Mouse (Mus musculus): ENCODE results near the gene Synrg. TPM values are rescaled to one million over a fixed set of nuclear protein-coding genes. Genes with fewer than 3 reads are reported as not detected.

The Synrg gene
- polyA plus RNA-seq, 1 experiment from 2014 or later, result 24.4 TPM

- no peak overlapping the region for H3K4me2 ChIP-seq
- H3K9ac ChIP-seq, result no peak overlapping the region
- no peak overlapping the region for H3K27ac ChIP-seq (replicated peaks)
- H3K9me3 ChIP-seq, result no peaks in the 10 kb centered on the region
- ATAC-seq (ENCODE audit: low FRiP score, low read depth), result no peak
- no peak overlapping the region for H3K4me3 ChIP-seq
- peaks cover 92% of the 10 kb centered on the region for H3K36me3 ChIP-seq
- H3K4me1 ChIP-seq (replicated peaks), result no peaks in the 10 kb centered on the region
- H3K27me3 ChIP-seq, result no peaks in the 10 kb centered on the region
- 92% methylated on average over 2 of the region's 2 CpGs for WGBS
Observed at GRCm38 (mm10) chr11:83995535-83995950, 31.3 kb downstream of the Synrg start.

GRCm38 (mm10) chr11:83997171-83997868, 33.1 kb downstream of the Synrg start:
- no peaks in the 10 kb centered on the region for H3K4me1 ChIP-seq (replicated peaks)
- WGBS, result 93% methylated on average over 5 of the region's 5 CpGs
- H3K27ac ChIP-seq (replicated peaks), result no peak overlapping the region
- no peak for ATAC-seq (ENCODE audit: low FRiP score, low read depth)
- no peak overlapping the region for H3K9ac ChIP-seq
- H3K4me2 ChIP-seq, result no peak overlapping the region
- H3K4me3 ChIP-seq, result no peak overlapping the region
- peaks cover 92% of the 10 kb centered on the region for H3K36me3 ChIP-seq
- H3K27me3 ChIP-seq, result no peaks in the 10 kb centered on the region
- no peaks in the 10 kb centered on the region for H3K9me3 ChIP-seq

GRCm38 (mm10) chr11:83998993-83999392, 34.8 kb downstream of the Synrg start:
- no peaks in the 10 kb centered on the region for H3K9me3 ChIP-seq
- H3K4me2 ChIP-seq, result no peak overlapping the region
- H3K27me3 ChIP-seq, result no peaks in the 10 kb centered on the region
- ATAC-seq (ENCODE audit: low FRiP score, low read depth), result no peak
- H3K4me3 ChIP-seq, result no peak overlapping the region
- H3K4me1 ChIP-seq (replicated peaks), result no peaks in the 10 kb centered on the region
- peaks cover 94% of the 10 kb centered on the region for H3K36me3 ChIP-seq
- H3K9ac ChIP-seq, result no peak overlapping the region
- H3K27ac ChIP-seq (replicated peaks), result peak overlapping the region; percentile 22; the same call in 1 of the 2 replicates
- 72% methylated on average over 3 of the region's 3 CpGs for WGBS

- Histone ChIP-seq H3K9me3 (no peaks in the 10 kb centered on the region), H3K4me2 (no peak overlapping the region), H3K4me3 (no peak overlapping the region), H3K36me3 (peaks cover 94% of the 10 kb centered on the region), H3K27me3 (no peaks in the 10 kb centered on the region), H3K9ac (no peak overlapping the region), H3K4me1 (replicated peaks) (no peaks in the 10 kb centered on the region), H3K27ac (replicated peaks) (peak overlapping the region; percentile 22; the same call in 1 of the 2 replicates)
- no peak for ATAC-seq (ENCODE audit: low FRiP score, low read depth)
- WGBS, result 69% methylated on average over 4 of the region's 4 CpGs
Observed at GRCm38 (mm10) chr11:83999411-83999915, 35.2 kb downstream of the Synrg start.

GRCm38 (mm10) chr11:84001257-84001656, 37.0 kb downstream of the Synrg start:
- H3K4me3 ChIP-seq, result no peak overlapping the region
- no peaks in the 10 kb centered on the region for H3K9me3 ChIP-seq
- H3K9ac ChIP-seq, result no peak overlapping the region
- ATAC-seq (ENCODE audit: low FRiP score, low read depth), result no peak
- 90% methylated on average over 3 of the region's 3 CpGs for WGBS
- peaks cover 84% of the 10 kb centered on the region for H3K36me3 ChIP-seq
- H3K4me1 ChIP-seq (replicated peaks), result no peaks in the 10 kb centered on the region
- H3K27ac ChIP-seq (replicated peaks), result no peak overlapping the region
- H3K4me2 ChIP-seq, result no peak overlapping the region
- H3K27me3 ChIP-seq, result no peaks in the 10 kb centered on the region

- Histone ChIP-seq H3K4me3 (no peak overlapping the region), H3K9me3 (no peaks in the 10 kb centered on the region), H3K27ac (replicated peaks) (no peak overlapping the region), H3K4me2 (no peak overlapping the region), H3K36me3 (peaks cover 70% of the 10 kb centered on the region), H3K4me1 (replicated peaks) (no peaks in the 10 kb centered on the region), H3K27me3 (no peaks in the 10 kb centered on the region), H3K9ac (no peak overlapping the region)
- WGBS, result 81% methylated on average over 6 of the region's 6 CpGs
- no peak for ATAC-seq (ENCODE audit: low FRiP score, low read depth)
Observed at GRCm38 (mm10) chr11:84003986-84004385, 39.8 kb downstream of the Synrg start.

- WGBS, result 85% methylated on average over 9 of the region's 9 CpGs
- Histone ChIP-seq H3K9me3 (no peaks in the 10 kb centered on the region), H3K27me3 (no peaks in the 10 kb centered on the region), H3K4me2 (no peak overlapping the region), H3K4me3 (no peak overlapping the region), H3K4me1 (replicated peaks) (peaks cover 29% of the 10 kb centered on the region), H3K9ac (no peak overlapping the region), H3K36me3 (peaks cover 39% of the 10 kb centered on the region), H3K27ac (replicated peaks) (no peak overlapping the region)
- no peak for ATAC-seq (ENCODE audit: low FRiP score, low read depth)
Observed at GRCm38 (mm10) chr11:84009001-84009400, 44.8 kb downstream of the Synrg start.

GRCm38 (mm10) chr11:84010411-84010810, 46.2 kb downstream of the Synrg start:
- Histone ChIP-seq H3K9ac (no peak overlapping the region), H3K4me1 (replicated peaks) (peaks cover 29% of the 10 kb centered on the region), H3K36me3 (peaks cover 29% of the 10 kb centered on the region), H3K9me3 (no peaks in the 10 kb centered on the region), H3K27ac (replicated peaks) (no peak overlapping the region), H3K27me3 (no peaks in the 10 kb centered on the region), H3K4me3 (no peak overlapping the region), H3K4me2 (no peak overlapping the region)
- ATAC-seq (ENCODE audit: low FRiP score, low read depth), result no peak
- 56% methylated on average over 9 of the region's 9 CpGs for WGBS

GRCm38 (mm10) chr11:84011050-84011449, 46.8 kb downstream of the Synrg start:
- WGBS, result 16% methylated on average over 12 of the region's 12 CpGs
- H3K4me1 ChIP-seq (replicated peaks), result peaks cover 29% of the 10 kb centered on the region
- no peaks in the 10 kb centered on the region for H3K9me3 ChIP-seq
- no peak for ATAC-seq (ENCODE audit: low FRiP score, low read depth)
- 0 out of 2 replicates have a peak overlapping the region, but pooled peaks have one; percentile 22 for H3K9ac ChIP-seq
- no peak overlapping the region for H3K4me3 ChIP-seq
- peaks cover 26% of the 10 kb centered on the region for H3K36me3 ChIP-seq
- H3K4me2 ChIP-seq, result peak overlapping the region; percentile 12
- H3K27ac ChIP-seq (replicated peaks), result no peak overlapping the region
- H3K27me3 ChIP-seq, result no peaks in the 10 kb centered on the region

GRCm38 (mm10) chr11:84011576-84011975, 47.3 kb downstream of the Synrg start:
- Histone ChIP-seq H3K27me3 (no peaks in the 10 kb centered on the region), H3K27ac (replicated peaks) (no peak overlapping the region), H3K9ac (no peak overlapping the region), H3K9me3 (no peaks in the 10 kb centered on the region), H3K4me3 (no peak overlapping the region), H3K4me1 (replicated peaks) (peaks cover 29% of the 10 kb centered on the region), H3K4me2 (peak overlapping the region; percentile 12; the same call in 1 of the 2 replicates), H3K36me3 (peaks cover 26% of the 10 kb centered on the region)
- WGBS, result 36% methylated on average over 2 of the region's 2 CpGs
- ATAC-seq (ENCODE audit: low FRiP score, low read depth), result no peak

GRCm38 (mm10) chr11:84013105-84013504, 48.9 kb downstream of the Synrg start:
- Histone ChIP-seq H3K27me3 (no peaks in the 10 kb centered on the region), H3K4me2 (no peak overlapping the region), H3K4me1 (replicated peaks) (peaks cover 29% of the 10 kb centered on the region), H3K4me3 (no peak overlapping the region), H3K27ac (replicated peaks) (peak overlapping the region; percentile 36; the same call in 1 of the 2 replicates), H3K9me3 (no peaks in the 10 kb centered on the region), H3K36me3 (peaks cover 29% of the 10 kb centered on the region), H3K9ac (no peak overlapping the region)
- no peak for ATAC-seq (ENCODE audit: low FRiP score, low read depth)
- 14% methylated on average over 7 of the region's 7 CpGs for WGBS

GRCm38 (mm10) chr11:84016147-84016809, 52.0 kb downstream of the Synrg start:
- Histone ChIP-seq H3K4me3 (no peak overlapping the region), H3K9ac (no peak overlapping the region), H3K36me3 (peaks cover 24% of the 10 kb centered on the region), H3K9me3 (no peaks in the 10 kb centered on the region), H3K4me1 (replicated peaks) (peaks cover 19% of the 10 kb centered on the region), H3K4me2 (no peak overlapping the region), H3K27me3 (no peaks in the 10 kb centered on the region), H3K27ac (replicated peaks) (no peak overlapping the region)
- no peak for ATAC-seq (ENCODE audit: low FRiP score, low read depth)
- WGBS, result 93% methylated on average over 6 of the region's 6 CpGs
